Mouse (Mus musculus) forebrain, embryonic 10.5 days (tissue): ENCODE data around the gene Olfr548-ps1. TPM values are rescaled to one million over a fixed set of nuclear protein-coding genes. Genes with fewer than 3 reads are reported as not detected.
"Not testable (repeated sequence)": the region's sequence is repeated elsewhere in the genome, so short reads cannot be mapped to it uniquely, and the experiment has no call there.

ENCODE experiments used
- DNase-seq: peaks from one replicate; pipeline ENCODE4 v3.0.0-alpha.2; 2017; ENCODE audit warnings: low spot score; ENCODE audit errors: extremely low spot score
- H3K27ac ChIP-seq: fragments of 300-500 bp; sonication (generic); 2 replicates; pipeline ENCODE4 v1.5.1; 2016; ENCODE audit warnings: mild to moderate bottlenecking
- H3K27me3 ChIP-seq: fragments of 300-500 bp; sonication (generic); 2 replicates; pipeline ENCODE4 v1.6.1; 2016; ENCODE audit warnings: mild to moderate bottlenecking; ENCODE audit not compliant: poor library complexity, severe bottlenecking
- H3K36me3 ChIP-seq: fragments of 300-500 bp; sonication (generic); replicated peaks from 2 replicates; pipeline ENCODE4 v1.6.1; 2016; ENCODE audit warnings: mild to moderate bottlenecking, moderate library complexity
- H3K4me1 ChIP-seq: fragments of 300-500 bp; sonication (generic); 2 replicates; pipeline ENCODE4 v1.6.1; 2016
- H3K4me3 ChIP-seq: fragments of 300-500 bp; sonication (generic); 2 replicates; pipeline ENCODE4 v1.5.1; 2016; ENCODE audit warnings: mild to moderate bottlenecking, moderate library complexity
- H3K9me3 ChIP-seq: fragments of 300-500 bp; sonication (generic); 2 replicates; pipeline ENCODE4 v1.6.1; 2016; ENCODE audit warnings: mild to moderate bottlenecking, moderate library complexity
- WGBS: fragments of 180-500 bp; shearing (Covaris S2); methylation state at CpG from one replicate; pipeline ENCODE4 v1.1.7; 2016; 5-methylcytosine and 5-hydroxymethylcytosine counted together
- polyA plus RNA-seq: library from polyadenylated mRNA; unstranded; fragments of >200 nt; fragmentation: Nextera tagmentation; extraction: Ambion mirVana; gene quantifications from 2 replicates; pipeline ENCODE4 v1.2.1, GENCODE M21; 2016

The Olfr548-ps1 gene
- polyA plus RNA-seq = not detected in 2 replicates

- WGBS = 88% methylated on average over 2 of the region's 2 CpGs
- Histone ChIP-seq H3K4me3 (no peak within 1 kb of the TSS), H3K4me1 (no peaks in the 10 kb centered on the region), H3K27ac (no peak within 1 kb of the TSS), H3K27me3 (no peaks in the 10 kb centered on the region), H3K9me3 (no peaks in the 10 kb centered on the region), H3K36me3 (no peaks in the 10 kb centered on the region)
- no peak for DNase-seq
These were observed at the start of gene Olfr548-ps1 for GRCm38 (mm10) chr7:102540596-102540995. Olfr548-ps1 (plus strand) TSS chr7:102540896.

- not testable (repeated sequence) for H3K9me3 ChIP-seq, H3K27me3 ChIP-seq, H3K36me3 ChIP-seq, H3K4me3 ChIP-seq, DNase-seq, H3K4me1 ChIP-seq, H3K27ac ChIP-seq
- WGBS = 59% methylated on average over 7 of the region's 7 CpGs
These were observed 46.3 kb upstream of the Olfr548-ps1 start for GRCm38 (mm10) chr7:102494416-102494815.

DNA sequence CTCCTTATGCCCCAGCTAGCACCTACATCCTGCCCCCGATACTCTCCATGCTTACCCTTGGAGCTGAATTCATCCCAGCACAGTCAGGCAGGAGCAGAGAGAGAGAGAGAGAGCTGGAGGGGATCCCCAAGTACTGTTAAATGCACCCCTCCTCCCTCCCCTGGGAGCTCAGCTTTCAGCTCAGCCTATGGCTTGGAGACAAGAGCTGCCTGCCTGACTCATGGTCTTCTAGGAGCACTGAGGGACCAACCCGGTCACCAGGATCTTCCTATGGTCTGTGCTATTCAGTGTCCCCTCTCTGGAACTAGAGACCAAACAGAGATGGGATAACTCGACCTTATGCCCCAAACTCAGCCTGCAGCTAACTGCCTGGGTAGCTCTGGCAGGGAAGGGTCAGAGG, 41.2 kb upstream of the Olfr548-ps1 start, which contains the start of gene Olfr545:
TSS of gene Olfr545 (minus strand) at position 101 of the 400 bp plus-strand sequence.
- Histone ChIP-seq H3K4me1 (no peaks in the 10 kb centered on the region), H3K27me3 (no peaks in the 10 kb centered on the region), H3K36me3 (no peaks in the 10 kb centered on the region), H3K4me3 (no peak within 1 kb of the TSS), H3K27ac (no peak within 1 kb of the TSS), H3K9me3 (no peaks in the 10 kb centered on the region)
- 73% methylated on average over 3 of the region's 3 CpGs for WGBS
- DNase-seq = no peak

DNA sequence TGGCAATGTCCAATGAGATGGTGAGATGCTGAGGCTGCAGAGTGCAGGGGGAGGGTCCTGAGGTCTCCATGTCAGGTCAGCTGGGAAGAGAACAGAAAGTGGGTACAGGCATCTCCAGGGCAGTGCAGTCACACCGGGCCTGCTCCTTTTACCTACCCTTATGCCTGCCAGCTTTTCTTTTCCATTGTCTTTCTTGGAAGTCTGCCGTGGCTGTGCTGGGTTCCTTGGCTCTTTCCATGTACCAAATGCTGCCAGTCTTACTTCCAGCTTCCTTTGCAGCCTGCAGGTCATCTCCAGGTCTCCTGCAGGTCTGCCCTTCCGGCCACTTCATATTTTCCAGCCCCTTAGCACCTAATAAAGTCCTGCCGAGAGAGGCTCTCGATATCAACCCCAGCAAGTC, 38.7 kb upstream of the Olfr548-ps1 start:
- Histone ChIP-seq H3K9me3 (no peaks in the 10 kb centered on the region), H3K4me1 (no peaks in the 10 kb centered on the region), H3K4me3 (no peak overlapping the region), H3K36me3 (no peaks in the 10 kb centered on the region), H3K27ac (no peak overlapping the region), H3K27me3 (no peaks in the 10 kb centered on the region)
- 86% methylated on average over 5 of the region's 5 CpGs for whole genome bisulfite sequencing
- no peak for DNase-seq

GRCm38 (mm10) chr7:102506848-102507247, 33.8 kb upstream of the Olfr548-ps1 start:
- peak; percentile 65 for DNase-seq
- H3K4me1 ChIP-seq = no peaks in the 10 kb centered on the region
- H3K36me3 ChIP-seq = no peaks in the 10 kb centered on the region
- H3K27ac ChIP-seq = no peak overlapping the region
- WGBS = 36% methylated on average over 3 of the region's 3 CpGs
- no peak overlapping the region for H3K4me3 ChIP-seq
- peaks cover 9% of the 10 kb centered on the region for H3K27me3 ChIP-seq
- H3K9me3 ChIP-seq = no peaks in the 10 kb centered on the region

DNA sequence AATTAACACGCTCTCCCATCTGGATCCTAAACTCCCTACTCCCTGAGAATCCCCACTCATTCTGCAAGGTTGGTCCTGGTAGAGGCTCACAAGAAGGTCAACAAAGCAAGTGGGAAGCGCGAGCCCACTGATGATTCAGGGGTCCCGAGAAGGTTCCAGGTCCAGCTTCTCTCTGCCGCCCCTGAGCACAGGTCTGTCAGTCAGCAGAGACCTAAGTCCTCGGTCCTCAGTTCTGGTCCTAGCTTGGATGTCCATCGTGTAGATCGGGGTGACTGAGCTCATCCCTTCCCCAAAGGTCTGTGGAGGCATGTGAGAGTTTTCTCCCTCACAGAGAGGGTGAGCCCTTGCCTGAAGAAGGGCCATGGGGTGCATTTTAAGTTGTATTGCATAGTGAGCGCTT, 32.6 kb upstream of the Olfr548-ps1 start:
- H3K9me3 ChIP-seq = no peaks in the 10 kb centered on the region
- no peak for DNase-seq
- peaks cover 20% of the 10 kb centered on the region for H3K27me3 ChIP-seq
- no peak overlapping the region for H3K4me3 ChIP-seq
- WGBS = 82% methylated on average over 9 of the region's 9 CpGs
- no peaks in the 10 kb centered on the region for H3K36me3 ChIP-seq
- H3K4me1 ChIP-seq = peaks cover 5% of the 10 kb centered on the region
- no peak overlapping the region for H3K27ac ChIP-seq

- Histone ChIP-seq H3K4me1 (peaks cover 5% of the 10 kb centered on the region), H3K27ac (no peak overlapping the region), H3K9me3 (no peaks in the 10 kb centered on the region), H3K36me3 (no peaks in the 10 kb centered on the region), H3K4me3 (no peak overlapping the region), H3K27me3 (peaks cover 26% of the 10 kb centered on the region)
- DNase-seq = no peak
- 91% methylated on average over 6 of the region's 6 CpGs for WGBS
These were observed 32.0 kb upstream of the Olfr548-ps1 start for GRCm38 (mm10) chr7:102508666-102509065.

DNA sequence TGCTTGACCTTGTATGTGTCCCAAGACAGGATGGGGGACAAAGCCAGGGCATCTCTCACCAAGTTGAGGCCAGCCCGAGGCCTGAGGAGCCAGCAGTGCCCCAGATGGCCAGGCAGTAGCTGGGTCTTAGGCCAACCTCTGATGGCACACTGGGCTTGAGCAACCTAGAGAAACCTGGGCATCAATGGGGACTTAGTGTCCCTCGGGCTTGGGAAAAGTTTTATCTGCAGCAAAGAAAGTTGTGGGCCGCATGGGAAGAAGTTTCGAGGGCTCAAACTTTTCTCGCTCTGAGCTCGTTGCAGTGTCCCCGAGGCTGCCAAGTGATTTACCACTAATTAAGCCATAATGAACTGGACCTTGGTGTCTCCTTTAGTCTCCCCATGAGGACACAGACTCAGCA, 31.0 kb upstream of the Olfr548-ps1 start:
- H3K9me3 ChIP-seq = no peaks in the 10 kb centered on the region
- peaks cover 5% of the 10 kb centered on the region for H3K4me1 ChIP-seq
- peaks cover 35% of the 10 kb centered on the region for H3K27me3 ChIP-seq
- 74% methylated on average over 7 of the region's 7 CpGs for WGBS
- DNase-seq = no peak
- H3K27ac ChIP-seq = no peak overlapping the region
- H3K36me3 ChIP-seq = no peaks in the 10 kb centered on the region
- no peak overlapping the region for H3K4me3 ChIP-seq

GRCm38 (mm10) chr7:102511927-102512326, 28.8 kb upstream of the Olfr548-ps1 start:
- WGBS = 94% methylated on average over 10 of the region's 10 CpGs
- H3K4me3 ChIP-seq = no peak overlapping the region
- no peak overlapping the region for H3K27ac ChIP-seq
- no peaks in the 10 kb centered on the region for H3K36me3 ChIP-seq
- H3K9me3 ChIP-seq = no peaks in the 10 kb centered on the region
- H3K27me3 ChIP-seq = peaks cover 45% of the 10 kb centered on the region
- H3K4me1 ChIP-seq = peaks cover 11% of the 10 kb centered on the region
- DNase-seq = no peak

- Histone ChIP-seq H3K4me1 (peaks cover 16% of the 10 kb centered on the region), H3K4me3 (peak overlapping the region; percentile 63), H3K27me3 (peaks cover 50% of the 10 kb centered on the region), H3K27ac (peak overlapping the region; percentile 81), H3K9me3 (no peaks in the 10 kb centered on the region), H3K36me3 (no peaks in the 10 kb centered on the region)
- WGBS = 1% methylated on average over 54 of the region's 54 CpGs
- peak; percentile 87 for DNase-seq
These were observed 27.8 kb upstream of the Olfr548-ps1 start for GRCm38 (mm10) chr7:102512814-102513435.

DNA sequence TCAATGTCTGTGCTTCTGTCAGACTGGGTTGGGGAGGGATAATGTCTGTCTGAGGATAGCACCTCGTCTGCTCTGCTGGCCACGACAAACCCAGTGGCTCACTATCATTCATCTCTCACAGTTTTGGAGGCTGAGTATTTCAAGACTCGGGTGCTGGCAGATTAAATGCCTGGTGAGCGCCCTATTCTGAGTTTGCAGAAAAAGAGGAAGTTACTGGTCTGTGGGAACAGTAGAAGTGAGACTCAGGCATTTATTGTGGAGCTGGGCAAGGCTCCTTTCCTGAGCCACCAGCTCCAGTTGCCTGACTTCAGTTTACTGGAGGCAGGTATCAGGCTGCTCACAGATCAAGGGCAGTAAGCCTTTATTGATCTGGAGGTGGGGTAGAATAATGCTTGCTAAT, 26.6 kb upstream of the Olfr548-ps1 start:
- 73% methylated on average over 4 of the region's 4 CpGs for WGBS
- Histone ChIP-seq H3K27me3 (peaks cover 50% of the 10 kb centered on the region), H3K4me3 (no peak overlapping the region), H3K27ac (no peak overlapping the region), H3K36me3 (no peaks in the 10 kb centered on the region), H3K4me1 (peaks cover 16% of the 10 kb centered on the region), H3K9me3 (no peaks in the 10 kb centered on the region)
- no peak for DNase-seq

- Histone ChIP-seq H3K27me3 (peaks cover 44% of the 10 kb centered on the region), H3K36me3 (no peaks in the 10 kb centered on the region), H3K4me1 (peaks cover 16% of the 10 kb centered on the region), H3K27ac (no peak overlapping the region), H3K4me3 (no peak overlapping the region), H3K9me3 (no peaks in the 10 kb centered on the region)
- no peak for DNase-seq
- 92% methylated on average over 10 of the region's 10 CpGs for WGBS
These were observed 24.2 kb upstream of the Olfr548-ps1 start for GRCm38 (mm10) chr7:102516261-102517050.

GRCm38 (mm10) chr7:102517051-102517335, 23.7 kb upstream of the Olfr548-ps1 start:
- Histone ChIP-seq H3K36me3 (no peaks in the 10 kb centered on the region), H3K27me3 (peaks cover 39% of the 10 kb centered on the region), H3K4me1 (peaks cover 16% of the 10 kb centered on the region), H3K27ac (no peak overlapping the region), H3K4me3 (no peak overlapping the region), H3K9me3 (no peaks in the 10 kb centered on the region)
- WGBS = 87% methylated on average over 2 of the region's 2 CpGs
- no peak for DNase-seq
